Mouse (Mus musculus): ENCODE results near the gene Limch1.

- TF ChIP-seq CTCF (IDR thresholded peaks at IDR 0.05; ENCODE audit: borderline replicate concordance, insufficient read depth, low read length) (no peak), POLR2A (IDR thresholded peaks at IDR 0.05; ENCODE audit: low read depth, low read length) (no peak)
Measured at GRCm38 (mm10) chr5:66722586-66722985, 23.0 kb upstream of the Limch1 start.
